Mouse (Mus musculus): ENCODE measurements around the gene Dgcr6. TPM values are rescaled to one million over a fixed set of nuclear protein-coding genes. Genes with fewer than 3 reads are reported as not detected.

Gene Dgcr6
- polyA plus RNA-seq (2015; fragmentation: Illumina TruSeq; extraction: RNeasy Lipid Tissue Mini Kit (QIAGEN cat#74804); ENCODE audit: insufficient read depth, low read depth, low replicate concordance) = 22.8 TPM

DNA sequence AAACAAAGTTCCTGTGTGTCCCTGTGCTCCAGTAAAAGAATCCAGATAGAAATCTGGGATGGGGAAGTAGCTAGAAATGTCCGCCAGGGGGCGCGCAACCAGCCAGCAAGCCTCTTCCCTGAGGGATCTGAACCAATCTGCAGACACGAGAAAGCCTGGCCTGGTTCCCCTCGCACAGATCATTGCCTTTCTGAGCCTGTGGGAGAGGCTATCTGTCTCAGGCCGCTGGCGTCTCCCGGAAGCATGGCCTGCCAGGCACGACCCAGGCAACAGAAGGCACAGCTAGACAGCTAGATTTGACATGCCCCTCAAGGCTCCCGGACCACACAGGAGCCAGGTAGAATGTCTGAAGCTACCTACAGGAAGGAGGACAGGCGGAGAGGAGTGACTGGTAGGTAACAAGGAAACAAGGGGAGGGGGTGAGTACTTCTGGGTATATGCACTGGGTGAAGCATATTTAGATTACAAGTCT, at the start of gene Dgcr6:
Gene Dgcr6 (plus strand): TSS at position 130 of the 472 bp plus-strand sequence.

Other genes starting within 250 kb of the Dgcr6 start
- gene B830017H08Rik, start 219.7 kb upstream of the Dgcr6 start, polyA plus RNA-seq (2015; fragmentation: Illumina TruSeq; extraction: RNeasy Lipid Tissue Mini Kit (QIAGEN cat#74804); ENCODE audit: insufficient read depth, low read depth, low replicate concordance) = 4.5 TPM
- gene Car15, start 214.5 kb upstream of the Dgcr6 start, polyA plus RNA-seq (2015; fragmentation: Illumina TruSeq; extraction: RNeasy Lipid Tissue Mini Kit (QIAGEN cat#74804); ENCODE audit: insufficient read depth, low read depth, low replicate concordance) = 17.0 TPM
- gene Gm20518, start 161.2 kb upstream of the Dgcr6 start, polyA plus RNA-seq (2015; fragmentation: Illumina TruSeq; extraction: RNeasy Lipid Tissue Mini Kit (QIAGEN cat#74804); ENCODE audit: insufficient read depth, low read depth, low replicate concordance) = 0.96 TPM
- not detected for gene Tssk1, start 158.6 kb upstream of the Dgcr6 start, polyA plus RNA-seq (2015; fragmentation: Illumina TruSeq; extraction: RNeasy Lipid Tissue Mini Kit (QIAGEN cat#74804); ENCODE audit: insufficient read depth, low read depth, low replicate concordance)
- 14.2 TPM for gene Dgcr2, start 154.3 kb upstream of the Dgcr6 start, polyA plus RNA-seq (2015; fragmentation: Illumina TruSeq; extraction: RNeasy Lipid Tissue Mini Kit (QIAGEN cat#74804); ENCODE audit: insufficient read depth, low read depth, low replicate concordance)
- gene Tssk2, start 154.2 kb upstream of the Dgcr6 start, polyA plus RNA-seq (2015; fragmentation: Illumina TruSeq; extraction: RNeasy Lipid Tissue Mini Kit (QIAGEN cat#74804); ENCODE audit: insufficient read depth, low read depth, low replicate concordance) = not detected
- gene Ess2, start 141.5 kb upstream of the Dgcr6 start, polyA plus RNA-seq (2015; fragmentation: Illumina TruSeq; extraction: RNeasy Lipid Tissue Mini Kit (QIAGEN cat#74804); ENCODE audit: insufficient read depth, low read depth, low replicate concordance) = 8.3 TPM
- not detected for gene Gsc2, start 137.8 kb upstream of the Dgcr6 start, polyA plus RNA-seq (2015; fragmentation: Illumina TruSeq; extraction: RNeasy Lipid Tissue Mini Kit (QIAGEN cat#74804); ENCODE audit: insufficient read depth, low read depth, low replicate concordance)
- gene Slc25a1, start 124.6 kb upstream of the Dgcr6 start, polyA plus RNA-seq (2015; fragmentation: Illumina TruSeq; extraction: RNeasy Lipid Tissue Mini Kit (QIAGEN cat#74804); ENCODE audit: insufficient read depth, low read depth, low replicate concordance) = 21.8 TPM
- gene Vpreb2, start 72.4 kb upstream of the Dgcr6 start, polyA plus RNA-seq (2015; fragmentation: Illumina TruSeq; extraction: RNeasy Lipid Tissue Mini Kit (QIAGEN cat#74804); ENCODE audit: insufficient read depth, low read depth, low replicate concordance) = not detected
- 19.4 TPM for gene Prodh, start 37.3 kb downstream of the Dgcr6 start, polyA plus RNA-seq (2015; fragmentation: Illumina TruSeq; extraction: RNeasy Lipid Tissue Mini Kit (QIAGEN cat#74804); ENCODE audit: insufficient read depth, low read depth, low replicate concordance)
- 0.85 TPM for gene Rtn4r, start 74.8 kb downstream of the Dgcr6 start, polyA plus RNA-seq (2015; fragmentation: Illumina TruSeq; extraction: RNeasy Lipid Tissue Mini Kit (QIAGEN cat#74804); ENCODE audit: insufficient read depth, low read depth, low replicate concordance)
- gene Ccdc188, start 165.0 kb downstream of the Dgcr6 start, polyA plus RNA-seq (2015; fragmentation: Illumina TruSeq; extraction: RNeasy Lipid Tissue Mini Kit (QIAGEN cat#74804); ENCODE audit: insufficient read depth, low read depth, low replicate concordance) = not detected
- 5.1 TPM for gene Zdhhc8, start 182.3 kb downstream of the Dgcr6 start, polyA plus RNA-seq (2015; fragmentation: Illumina TruSeq; extraction: RNeasy Lipid Tissue Mini Kit (QIAGEN cat#74804); ENCODE audit: insufficient read depth, low read depth, low replicate concordance)
- gene Trmt2a, start 195.8 kb downstream of the Dgcr6 start, polyA plus RNA-seq (2015; fragmentation: Illumina TruSeq; extraction: RNeasy Lipid Tissue Mini Kit (QIAGEN cat#74804); ENCODE audit: insufficient read depth, low read depth, low replicate concordance) = 31.2 TPM
- gene Ranbp1, start 195.9 kb downstream of the Dgcr6 start, polyA plus RNA-seq (2015; fragmentation: Illumina TruSeq; extraction: RNeasy Lipid Tissue Mini Kit (QIAGEN cat#74804); ENCODE audit: insufficient read depth, low read depth, low replicate concordance) = 17.3 TPM
- not detected for gene Gm49776, start 205.5 kb downstream of the Dgcr6 start, polyA plus RNA-seq (2015; fragmentation: Illumina TruSeq; extraction: RNeasy Lipid Tissue Mini Kit (QIAGEN cat#74804); ENCODE audit: insufficient read depth, low read depth, low replicate concordance)
- gene Dgcr8, start 236.4 kb downstream of the Dgcr6 start, polyA plus RNA-seq (2015; fragmentation: Illumina TruSeq; extraction: RNeasy Lipid Tissue Mini Kit (QIAGEN cat#74804); ENCODE audit: insufficient read depth, low read depth, low replicate concordance) = 5.9 TPM

Measured in pancreas, adult 10 weeks (tissue).